Mouse (Mus musculus): ENCODE results near the gene Igf2bp1. TPM values are rescaled to one million over a fixed set of nuclear protein-coding genes. Genes with fewer than 3 reads are reported as not detected.
A peak's percentile ranks its signal among the peaks of the same experiment; 100 is the strongest.

Gene Igf2bp1
- total and polyA plus RNA-seq, 3 experiments: 0.05 to 0.31 (median 0.23) TPM

- DNase-seq: no peak
- WGBS: 28% methylated on average over 9 of the region's 9 CpGs
- intact Hi-C loops (cut with DNase I): no loop called here
- Histone ChIP-seq H3K36me3 (ENCODE audit: control insufficient read depth, insufficient read depth, low read length) (no peaks in the 10 kb centered on the region), H3K9ac (ENCODE audit: low read depth, low read length) (no peak overlapping the region), H3K79me2 (replicated peaks; ENCODE audit: control insufficient read depth, insufficient read depth, low read length) (no peaks in the 10 kb centered on the region), H3K27ac (no peak overlapping the region), H3K27me3 (ENCODE audit: control insufficient read depth, insufficient read depth, low read length) (peaks cover under 1% of the 10 kb centered on the region), H3K4me1 (ENCODE audit: control insufficient read depth, insufficient read depth, low read length) (no peaks in the 10 kb centered on the region), H3K4me3 (no peak overlapping the region)
- TF ChIP-seq POLR2A (IDR thresholded peaks at IDR 0.05; ENCODE audit: insufficient read depth, low read depth, low read length): no peak
- no peak for TF ChIP-seq EP300 (IDR thresholded peaks at IDR 0.05; ENCODE audit: insufficient read depth, low read depth, low read length)
- no peak for TF ChIP-seq CTCF (IDR thresholded peaks at IDR 0.05)
Observed at GRCm38 (mm10) chr11:96017941-96018351, 12.2 kb upstream of the Igf2bp1 start.

GRCm38 (mm10) chr11:96015421-96015820, 9.7 kb upstream of the Igf2bp1 start:
- Histone ChIP-seq H3K36me3 (ENCODE audit: control insufficient read depth, insufficient read depth, low read length) (no peaks in the 10 kb centered on the region), H3K27ac (no peak overlapping the region), H3K9ac (ENCODE audit: low read depth, low read length) (no peak overlapping the region), H3K79me2 (replicated peaks; ENCODE audit: control insufficient read depth, insufficient read depth, low read length) (no peaks in the 10 kb centered on the region), H3K4me3 (no peak overlapping the region), H3K27me3 (ENCODE audit: control insufficient read depth, insufficient read depth, low read length) (peaks cover 3% of the 10 kb centered on the region), H3K4me1 (ENCODE audit: control insufficient read depth, insufficient read depth, low read length) (no peaks in the 10 kb centered on the region)
- no peak for DNase-seq
- 30% methylated on average over 5 of the region's 5 CpGs for WGBS
- intact Hi-C loops (cut with DNase I): no loop called here
- no peak for TF ChIP-seq POLR2A (IDR thresholded peaks at IDR 0.05; ENCODE audit: insufficient read depth, low read depth, low read length)
- no peak for TF ChIP-seq CTCF (IDR thresholded peaks at IDR 0.05)
- TF ChIP-seq EP300 (IDR thresholded peaks at IDR 0.05; ENCODE audit: insufficient read depth, low read depth, low read length): no peak

GRCm38 (mm10) chr11:96011982-96012381, 6.2 kb upstream of the Igf2bp1 start:
- H3K9ac ChIP-seq (ENCODE audit: low read depth, low read length): no peak overlapping the region
- TF ChIP-seq CTCF (IDR thresholded peaks at IDR 0.05) (no peak), EP300 (IDR thresholded peaks at IDR 0.05; ENCODE audit: insufficient read depth, low read depth, low read length) (no peak), POLR2A (IDR thresholded peaks at IDR 0.05; ENCODE audit: insufficient read depth, low read depth, low read length) (no peak)
- H3K79me2 ChIP-seq (replicated peaks; ENCODE audit: control insufficient read depth, insufficient read depth, low read length): no peaks in the 10 kb centered on the region
- no peaks in the 10 kb centered on the region for H3K4me1 ChIP-seq (ENCODE audit: control insufficient read depth, insufficient read depth, low read length)
- H3K4me3 ChIP-seq: no peak overlapping the region
- H3K36me3 ChIP-seq (ENCODE audit: control insufficient read depth, insufficient read depth, low read length): no peaks in the 10 kb centered on the region
- DNase-seq: no peak
- intact Hi-C loops (cut with DNase I): no loop called here
- peaks cover 12% of the 10 kb centered on the region for H3K27me3 ChIP-seq (ENCODE audit: control insufficient read depth, insufficient read depth, low read length)
- WGBS: 7% methylated on average over 5 of the region's 8 CpGs
- no peak overlapping the region for H3K27ac ChIP-seq

- no peaks in the 10 kb centered on the region for H3K36me3 ChIP-seq (ENCODE audit: control insufficient read depth, insufficient read depth, low read length)
- TF ChIP-seq CTCF (IDR thresholded peaks at IDR 0.05): no peak
- no peak for TF ChIP-seq EP300 (IDR thresholded peaks at IDR 0.05; ENCODE audit: insufficient read depth, low read depth, low read length)
- TF ChIP-seq POLR2A (IDR thresholded peaks at IDR 0.05; ENCODE audit: insufficient read depth, low read depth, low read length): no peak
- no peaks in the 10 kb centered on the region for H3K79me2 ChIP-seq (replicated peaks; ENCODE audit: control insufficient read depth, insufficient read depth, low read length)
- H3K27ac ChIP-seq: no peak overlapping the region
- intact Hi-C loops (cut with DNase I): loop anchor here (10.0 kb wide), 2 partner anchors 196 to 276 kb away; partner anchors contain the start of genes Hoxb7 and Hoxb8
- no peak for DNase-seq
- H3K4me3 ChIP-seq: no peak overlapping the region
- H3K4me1 ChIP-seq (ENCODE audit: control insufficient read depth, insufficient read depth, low read length): peaks cover 2% of the 10 kb centered on the region; the same call in 1 of the 2 replicates
- 16% methylated on average over 1 of the region's 1 CpGs for WGBS
- H3K9ac ChIP-seq (ENCODE audit: low read depth, low read length): no peak overlapping the region
- H3K27me3 ChIP-seq (ENCODE audit: control insufficient read depth, insufficient read depth, low read length): peaks cover 35% of the 10 kb centered on the region
Observed at GRCm38 (mm10) chr11:96008827-96009226, 3.1 kb upstream of the Igf2bp1 start.

- H3K79me2 ChIP-seq (replicated peaks; ENCODE audit: control insufficient read depth, insufficient read depth, low read length): no peaks in the 10 kb centered on the region
- 0 out of 2 replicates have a peak overlapping the region, but pooled peaks have one; percentile 3 for H3K4me3 ChIP-seq
- WGBS: 3% methylated on average over 33 of the region's 33 CpGs
- H3K27me3 ChIP-seq (ENCODE audit: control insufficient read depth, insufficient read depth, low read length): peaks cover 37% of the 10 kb centered on the region
- peaks cover 2% of the 10 kb centered on the region; the same call in 1 of the 2 replicates for H3K4me1 ChIP-seq (ENCODE audit: control insufficient read depth, insufficient read depth, low read length)
- no peak overlapping the region for H3K27ac ChIP-seq
- no peaks in the 10 kb centered on the region for H3K36me3 ChIP-seq (ENCODE audit: control insufficient read depth, insufficient read depth, low read length)
- TF ChIP-seq POLR2A (IDR thresholded peaks at IDR 0.05; ENCODE audit: insufficient read depth, low read depth, low read length) (no peak), EP300 (IDR thresholded peaks at IDR 0.05; ENCODE audit: insufficient read depth, low read depth, low read length) (no peak), CTCF (IDR thresholded peaks at IDR 0.05) (no peak)
- intact Hi-C loops (cut with DNase I): loop anchor here (10.0 kb wide), 2 partner anchors 197 to 277 kb away; partner anchors contain the start of genes Hoxb7 and Hoxb8
- no peak overlapping the region for H3K9ac ChIP-seq (ENCODE audit: low read depth, low read length)
- DNase-seq: peak; percentile 39 to 52
Observed at GRCm38 (mm10) chr11:96007516-96008235, 1.9 kb upstream of the Igf2bp1 start.
